Mouse (Mus musculus): ENCODE data around the gene Hnrnpl. TPM values are rescaled to one million over a fixed set of nuclear protein-coding genes. Genes with fewer than 3 reads are reported as not detected.
A peak's percentile ranks its signal among the peaks of the same experiment; 100 is the strongest.

The Hnrnpl gene
- polyA plus RNA-seq, 1 experiment from 2014 or later, result 237 TPM

GRCm38 (mm10) chr7:28792391-28793185 is 15.8 kb upstream of the Hnrnpl start:
- no peak for ATAC-seq
- WGBS, result 75% methylated on average over 14 of the region's 14 CpGs
- Histone ChIP-seq H3K27ac (no peak overlapping the region), H3K4me1 (replicated peaks) (peaks cover 35% of the 10 kb centered on the region), H3K4me3 (replicated peaks) (no peak overlapping the region), H3K9ac (no peak overlapping the region), H3K27me3 (replicated peaks) (no peaks in the 10 kb centered on the region), H3K4me2 (replicated peaks) (no peak overlapping the region), H3K9me3 (no peaks in the 10 kb centered on the region), H3K36me3 (no peaks in the 10 kb centered on the region)

GRCm38 (mm10) chr7:28793834-28794233 is 14.5 kb upstream of the Hnrnpl start:
- Histone ChIP-seq H3K9ac (no peak overlapping the region), H3K27ac (no peak overlapping the region), H3K4me2 (replicated peaks) (no peak overlapping the region), H3K27me3 (replicated peaks) (no peaks in the 10 kb centered on the region), H3K4me3 (replicated peaks) (no peak overlapping the region), H3K4me1 (replicated peaks) (peaks cover 33% of the 10 kb centered on the region), H3K36me3 (no peaks in the 10 kb centered on the region), H3K9me3 (no peaks in the 10 kb centered on the region)
- 46% methylated on average over 2 of the region's 2 CpGs for WGBS
- ATAC-seq, result no peak

DNA sequence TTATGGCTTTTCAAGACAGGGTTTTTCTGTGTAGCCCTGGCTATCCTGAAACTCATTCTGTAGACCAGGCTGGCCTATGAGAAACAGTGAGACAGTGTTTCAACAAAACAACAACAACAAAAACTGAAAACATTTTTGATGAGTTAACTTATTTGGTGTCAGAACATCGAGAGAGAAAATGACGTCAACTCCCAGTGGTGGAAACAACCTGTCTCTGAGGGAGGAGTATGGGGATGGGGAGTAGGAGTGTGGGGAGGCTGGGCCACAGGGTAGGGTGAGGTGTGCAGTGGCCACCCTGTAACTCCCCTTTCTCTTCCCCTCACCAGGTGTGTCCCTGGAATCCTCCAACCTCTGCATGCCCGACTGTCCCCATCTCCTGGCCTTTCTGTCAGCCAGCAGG is 13.8 kb upstream of the Hnrnpl start:
- H3K4me1 ChIP-seq (replicated peaks), result peaks cover 29% of the 10 kb centered on the region
- no peak for ATAC-seq
- 80% methylated on average over 3 of the region's 3 CpGs for WGBS

DNA sequence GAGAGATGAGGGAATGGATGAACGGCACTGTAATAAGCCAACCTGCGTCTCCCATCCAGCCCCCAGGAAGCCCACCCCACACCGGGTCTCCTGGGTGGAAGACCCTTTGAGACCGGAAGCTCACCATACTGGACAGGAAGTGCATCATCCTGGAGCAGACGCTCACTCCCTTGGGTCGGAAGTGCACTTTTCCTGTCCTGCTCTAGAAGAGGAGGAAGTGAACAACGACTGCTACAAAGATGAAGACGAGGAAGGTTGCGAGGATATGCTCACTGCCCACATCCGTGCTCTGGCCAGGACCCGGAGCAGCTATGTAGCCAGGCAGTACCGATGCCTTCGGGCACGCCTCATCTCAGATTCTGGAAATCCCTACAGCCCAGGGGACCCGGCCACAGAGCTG is 12.5 kb upstream of the Hnrnpl start:
- H3K27ac ChIP-seq, result peak overlapping the region; percentile 2; the same call in 1 of the 2 replicates
- H3K36me3 ChIP-seq, result no peaks in the 10 kb centered on the region
- H3K9me3 ChIP-seq, result no peaks in the 10 kb centered on the region
- H3K4me1 ChIP-seq (replicated peaks), result peaks cover 21% of the 10 kb centered on the region
- H3K9ac ChIP-seq, result no peak overlapping the region
- WGBS, result 67% methylated on average over 15 of the region's 15 CpGs
- ATAC-seq, result no peak
- H3K4me3 ChIP-seq (replicated peaks), result no peak overlapping the region
- no peaks in the 10 kb centered on the region for H3K27me3 ChIP-seq (replicated peaks)
- H3K4me2 ChIP-seq (replicated peaks), result peak overlapping the region; percentile 48; the same call in 1 of the 2 replicates

More for the DNA sequence above, 13.8 kb upstream of the Hnrnpl start:
- Histone ChIP-seq H3K4me2 (replicated peaks) (no peak overlapping the region), H3K27ac (no peak overlapping the region), H3K9ac (no peak overlapping the region), H3K9me3 (no peaks in the 10 kb centered on the region), H3K36me3 (no peaks in the 10 kb centered on the region), H3K4me3 (replicated peaks) (no peak overlapping the region), H3K27me3 (replicated peaks) (no peaks in the 10 kb centered on the region)

- Histone ChIP-seq H3K9ac (peak overlapping the region; percentile 11; the same call in 1 of the 2 replicates), H3K9me3 (no peaks in the 10 kb centered on the region), H3K36me3 (no peaks in the 10 kb centered on the region), H3K4me1 (replicated peaks) (peaks cover 18% of the 10 kb centered on the region), H3K4me2 (replicated peaks) (peak overlapping the region; percentile 48), H3K27me3 (replicated peaks) (no peaks in the 10 kb centered on the region), H3K4me3 (replicated peaks) (0 out of 2 replicates have a peak overlapping the region, but pooled peaks have one; percentile 2), H3K27ac (peak overlapping the region; percentile 6; the same call in 1 of the 2 replicates)
- ATAC-seq, result peak; percentile 81
- 17% methylated on average over 32 of the region's 32 CpGs for whole genome bisulfite sequencing
Observed at GRCm38 (mm10) chr7:28796562-28796975, 11.8 kb upstream of the Hnrnpl start.

GRCm38 (mm10) chr7:28799994-28800393 is 8.3 kb upstream of the Hnrnpl start:
- Histone ChIP-seq H3K27ac (no peak overlapping the region), H3K36me3 (no peaks in the 10 kb centered on the region), H3K9me3 (no peaks in the 10 kb centered on the region), H3K4me2 (replicated peaks) (no peak overlapping the region), H3K4me1 (replicated peaks) (peaks cover 31% of the 10 kb centered on the region), H3K4me3 (replicated peaks) (no peak overlapping the region), H3K9ac (no peak overlapping the region), H3K27me3 (replicated peaks) (no peaks in the 10 kb centered on the region)
- 92% methylated on average over 9 of the region's 9 CpGs for WGBS
- ATAC-seq, result no peak

- Histone ChIP-seq H3K9me3 (no peaks in the 10 kb centered on the region), H3K4me1 (replicated peaks) (peaks cover 26% of the 10 kb centered on the region), H3K4me3 (replicated peaks) (no peak overlapping the region), H3K27ac (peak overlapping the region; percentile 97), H3K36me3 (no peaks in the 10 kb centered on the region), H3K9ac (no peak overlapping the region), H3K27me3 (replicated peaks) (no peaks in the 10 kb centered on the region), H3K4me2 (replicated peaks) (peak overlapping the region; percentile 35; the same call in 1 of the 2 replicates)
- 43% methylated on average over 3 of the region's 3 CpGs for WGBS
- no peak for ATAC-seq
Observed at GRCm38 (mm10) chr7:28801451-28801850, 6.9 kb upstream of the Hnrnpl start.

- H3K27ac ChIP-seq, result peak overlapping the region; percentile 97
- no peak overlapping the region for H3K4me3 ChIP-seq (replicated peaks)
- no peaks in the 10 kb centered on the region for H3K27me3 ChIP-seq (replicated peaks)
- no peaks in the 10 kb centered on the region for H3K9me3 ChIP-seq
- ATAC-seq, result peak; percentile 77
- 0 out of 2 replicates have a peak overlapping the region, but pooled peaks have one; percentile 6 for H3K9ac ChIP-seq
- H3K4me1 ChIP-seq (replicated peaks), result peaks cover 19% of the 10 kb centered on the region
- 9% methylated on average over 10 of the region's 10 CpGs for WGBS
- H3K36me3 ChIP-seq, result no peaks in the 10 kb centered on the region
- peak overlapping the region; percentile 35 for H3K4me2 ChIP-seq (replicated peaks)
Observed at GRCm38 (mm10) chr7:28801901-28802670, 6.3 kb upstream of the Hnrnpl start.

DNA sequence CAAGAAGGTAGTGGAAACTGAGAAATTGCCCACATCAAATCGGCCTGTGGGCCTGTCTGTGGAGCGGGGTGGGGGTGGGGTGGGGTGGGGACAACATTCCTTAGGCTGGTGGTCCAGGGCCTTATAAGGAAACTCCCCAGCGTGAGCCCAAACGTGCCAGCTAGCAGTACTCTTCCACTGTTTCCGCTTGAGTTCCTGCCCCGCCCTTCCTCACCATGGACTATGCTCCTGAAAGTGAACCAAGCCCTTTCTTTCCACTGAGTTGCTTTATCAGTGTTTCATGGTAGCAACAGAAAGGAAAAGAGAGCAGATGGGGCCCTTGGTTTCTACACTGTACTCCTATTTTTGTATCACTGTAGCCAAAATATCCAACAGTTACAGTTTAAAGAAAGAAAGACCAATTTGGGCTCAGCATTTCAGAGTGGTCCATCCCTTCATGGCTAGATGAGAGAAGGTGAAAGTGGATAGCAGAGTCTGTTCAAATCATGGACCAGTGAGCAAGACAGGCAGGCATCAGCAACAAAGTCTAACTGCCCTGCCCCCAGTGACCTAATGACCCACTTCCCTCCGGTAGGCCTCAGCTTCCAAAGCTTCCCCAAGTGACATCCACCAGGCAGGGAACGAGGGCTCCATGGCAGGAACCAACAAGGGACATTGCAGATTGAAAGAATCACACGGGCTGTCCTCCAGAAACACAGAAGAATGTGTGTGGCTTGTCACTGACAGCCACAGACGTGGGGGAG is 5.3 kb upstream of the Hnrnpl start:
- Histone ChIP-seq H3K4me1 (replicated peaks) (peaks cover 25% of the 10 kb centered on the region), H3K27me3 (replicated peaks) (no peaks in the 10 kb centered on the region), H3K4me2 (replicated peaks) (peak overlapping the region; percentile 35), H3K36me3 (no peaks in the 10 kb centered on the region), H3K4me3 (replicated peaks) (no peak overlapping the region), H3K27ac (peak overlapping the region; percentile 97), H3K9ac (peak overlapping the region; percentile 23; the same call in 1 of the 2 replicates), H3K9me3 (no peaks in the 10 kb centered on the region)
- WGBS, result 12% methylated on average over 10 of the region's 10 CpGs
- peak; percentile 82 for ATAC-seq

GRCm38 (mm10) chr7:28803756-28804155 is 4.6 kb upstream of the Hnrnpl start:
- no peaks in the 10 kb centered on the region for H3K27me3 ChIP-seq (replicated peaks)
- H3K4me1 ChIP-seq (replicated peaks), result peaks cover 28% of the 10 kb centered on the region
- no peaks in the 10 kb centered on the region for H3K36me3 ChIP-seq
- H3K9me3 ChIP-seq, result no peaks in the 10 kb centered on the region
- 21% methylated on average over 4 of the region's 4 CpGs for WGBS
- H3K9ac ChIP-seq, result peak overlapping the region; percentile 23; the same call in 1 of the 2 replicates
- H3K4me2 ChIP-seq (replicated peaks), result peak overlapping the region; percentile 35
- H3K27ac ChIP-seq, result peak overlapping the region; percentile 97
- H3K4me3 ChIP-seq (replicated peaks), result no peak overlapping the region
- ATAC-seq, result peak; percentile 31

GRCm38 (mm10) chr7:28806869-28807268 is 1.5 kb upstream of the Hnrnpl start:
- Histone ChIP-seq H3K36me3 (no peaks in the 10 kb centered on the region), H3K27ac (no peak overlapping the region), H3K4me2 (replicated peaks) (no peak overlapping the region), H3K4me3 (replicated peaks) (no peak overlapping the region), H3K9ac (no peak overlapping the region), H3K27me3 (replicated peaks) (no peaks in the 10 kb centered on the region), H3K9me3 (no peaks in the 10 kb centered on the region), H3K4me1 (replicated peaks) (peaks cover 24% of the 10 kb centered on the region)
- no peak for ATAC-seq
- WGBS, result 81% methylated on average over 4 of the region's 4 CpGs

Measured in intestine, embryonic 15.5 days (tissue).